Mouse (Mus musculus) MEL (cell line): Measurements from ENCODE around the gene P2rx7. TPM values are rescaled to one million over a fixed set of nuclear protein-coding genes. Genes with fewer than 3 reads are reported as not detected.

ENCODE experiments used
- DNase-seq: peaks from one replicate; pipeline ENCODE4 v3.0.0; 2011; ENCODE audit warnings: low read depth, low spot score
- H3K27ac ChIP-seq: 2 replicates; pipeline ENCODE4 v1.5.1; 2012; ENCODE audit warnings: low read depth, mild to moderate bottlenecking, control low read depth, low read length, moderate library complexity; ENCODE audit not compliant: control insufficient read depth
- H3K27me3 ChIP-seq, 2 experiments: fragments of 150-350 bp in 1 of 2; sonication (generic) in 1 of 2; 2 replicates each; pipeline ENCODE4 v1.6.1; 2012; ENCODE audit warnings: low read length in 2 of 2, mild to moderate bottlenecking in 2 of 2, improper control_type of control experiment in 1 of 2, moderate library complexity in 1 of 2; ENCODE audit not compliant: insufficient read depth in 2 of 2, control insufficient read depth in 1 of 2
- H3K36me3 ChIP-seq, 2 experiments: 2 replicates each; pipeline ENCODE4 v1.6.1; 2012 to 2014; ENCODE audit warnings: low read length in 2 of 2, improper control_type of control experiment in 1 of 2, inconsistent platforms in 1 of 2, mild to moderate bottlenecking in 1 of 2; ENCODE audit not compliant: insufficient read depth in 2 of 2, control insufficient read depth in 1 of 2
- H3K4me1 ChIP-seq, 2 experiments: fragments of 150-350 bp in 1 of 2; sonication (generic) in 1 of 2; 2 replicates each; pipeline ENCODE4 v1.6.1; 2012; ENCODE audit warnings: low read length in 2 of 2, improper control_type of control experiment in 1 of 2, mild to moderate bottlenecking in 1 of 2; ENCODE audit not compliant: insufficient read depth in 2 of 2, control insufficient read depth in 1 of 2
- H3K4me3 ChIP-seq, 2 experiments: fragments of 150-350 bp in 1 of 2; sonication (generic) in 1 of 2; 2 replicates each; pipeline ENCODE4 v1.5.1; 2012; ENCODE audit warnings: low read depth in 2 of 2, low read length in 2 of 2, mild to moderate bottlenecking in 2 of 2, moderate library complexity in 2 of 2, control low read depth in 1 of 2, improper control_type of control experiment in 1 of 2; ENCODE audit not compliant: control insufficient read depth in 1 of 2, insufficient read depth in 1 of 2
- H3K79me2 ChIP-seq: 2 replicates; pipeline ENCODE4 v1.6.1; 2012; ENCODE audit warnings: mild to moderate bottlenecking, low read length, moderate library complexity; ENCODE audit not compliant: control insufficient read depth, poor library complexity, insufficient read depth
- H3K9ac ChIP-seq: 2 replicates; pipeline ENCODE4 v1.6.1; 2012; ENCODE audit warnings: low read depth, mild to moderate bottlenecking, control low read depth, low read length, moderate library complexity; ENCODE audit not compliant: control insufficient read depth, poor library complexity, severe bottlenecking
- H3K9me3 ChIP-seq: fragments of 150-350 bp; sonication (generic); replicated peaks from 2 replicates; pipeline ENCODE4 v1.6.1; 2012; ENCODE audit warnings: mild to moderate bottlenecking, low read length, improper control_type of control experiment, moderate library complexity; ENCODE audit not compliant: insufficient read depth
- BHLHE40 ChIP-seq: IDR thresholded peaks from 2 replicates; pipeline ENCODE4 v1.6.1; 2012; ENCODE audit warnings: low read depth, mild to moderate bottlenecking, inconsistent platforms, low read length, improper control_type of control experiment, borderline replicate concordance
- CHD2 ChIP-seq: IDR thresholded peaks from 2 replicates; pipeline ENCODE4 v1.6.1; 2011; ENCODE audit warnings: low read length, improper control_type of control experiment
- E2F4 ChIP-seq: IDR thresholded peaks from 2 replicates; pipeline ENCODE4 v1.6.1; 2011; ENCODE audit warnings: low read depth, low read length, improper control_type of control experiment, borderline replicate concordance
- GABPA ChIP-seq: IDR thresholded peaks from 2 replicates; pipeline ENCODE4 v1.6.1; 2012; ENCODE audit warnings: low read depth, mild to moderate bottlenecking, inconsistent platforms, low read length, improper control_type of control experiment, moderate library complexity
- GATA1 ChIP-seq: IDR thresholded peaks from 2 replicates; pipeline ENCODE4 v1.6.1; 2011; ENCODE audit warnings: low read depth, low read length, improper control_type of control experiment
- MAZ ChIP-seq: IDR thresholded peaks from 2 replicates; pipeline ENCODE4 v1.6.1; 2012; ENCODE audit warnings: low read depth, mild to moderate bottlenecking, inconsistent platforms, low read length, improper control_type of control experiment
- MEF2A ChIP-seq: IDR thresholded peaks from 2 replicates; pipeline ENCODE4 v1.6.1; 2014; ENCODE audit warnings: low read depth, mild to moderate bottlenecking, inconsistent platforms, low read length, improper control_type of control experiment; ENCODE audit not compliant: poor library complexity, insufficient replicate concordance, severe bottlenecking; ENCODE audit errors: extremely low read depth
- MXI1 ChIP-seq: IDR thresholded peaks from 2 replicates; pipeline ENCODE4 v1.6.1; 2011; ENCODE audit warnings: mild to moderate bottlenecking, low read depth, low read length, improper control_type of control experiment
- NELFE ChIP-seq: IDR thresholded peaks from 2 replicates; pipeline ENCODE4 v1.6.1; 2011; ENCODE audit warnings: low read depth, low read length, improper control_type of control experiment
- POLR2A ChIP-seq, 2 experiments: IDR thresholded peaks; 2 replicates each; pipeline ENCODE4 v1.6.1; 2011 to 2012; ENCODE audit warnings: low read length in 2 of 2, mild to moderate bottlenecking in 2 of 2, control low read depth in 1 of 2, improper control_type of control experiment in 1 of 2, low read depth in 1 of 2, moderate library complexity in 1 of 2; ENCODE audit not compliant: control insufficient read depth in 1 of 2, insufficient read depth in 1 of 2, poor library complexity in 1 of 2
- POLR2AphosphoS5 ChIP-seq: IDR thresholded peaks from 2 replicates; pipeline ENCODE4 v1.6.1; 2012; ENCODE audit warnings: low read depth, borderline replicate concordance, mild to moderate bottlenecking, inconsistent platforms, low read length, moderate library complexity, mixed read lengths
- RAD21 ChIP-seq: IDR thresholded peaks from 2 replicates; pipeline ENCODE4 v1.6.1; 2011; ENCODE audit warnings: mild to moderate bottlenecking, low read depth, low read length, improper control_type of control experiment
- RCOR1 ChIP-seq: IDR thresholded peaks from 2 replicates; pipeline ENCODE4 v1.6.1; 2012; ENCODE audit warnings: low read depth, mild to moderate bottlenecking, inconsistent platforms, low read length, improper control_type of control experiment
- SIN3A ChIP-seq: IDR thresholded peaks from 2 replicates; pipeline ENCODE4 v1.6.1; 2012; ENCODE audit warnings: low read length, improper control_type of control experiment, inconsistent platforms
- TAL1 ChIP-seq: IDR thresholded peaks from 2 replicates; pipeline ENCODE4 v1.6.1; 2012; ENCODE audit warnings: mild to moderate bottlenecking, inconsistent platforms, low read length, moderate library complexity, mixed read lengths
- TCF12 ChIP-seq: IDR thresholded peaks from 2 replicates; pipeline ENCODE4 v1.6.1; 2014; ENCODE audit warnings: low read depth, mild to moderate bottlenecking, inconsistent platforms, low read length, improper control_type of control experiment, moderate library complexity
- USF2 ChIP-seq, 2 experiments: IDR thresholded peaks; 2 replicates each; pipeline ENCODE4 v1.6.1; 2011 to 2012; ENCODE audit warnings: improper control_type of control experiment in 2 of 2, low read length in 2 of 2, borderline replicate concordance in 1 of 2, inconsistent platforms in 1 of 2, low read depth in 1 of 2, mild to moderate bottlenecking in 1 of 2; ENCODE audit not compliant: insufficient read depth in 1 of 2
- ZC3H11A ChIP-seq: IDR thresholded peaks from 2 replicates; pipeline ENCODE4 v1.6.1; 2012; ENCODE audit warnings: low read depth, mild to moderate bottlenecking, inconsistent platforms, low read length, improper control_type of control experiment
- ZKSCAN1 ChIP-seq: IDR thresholded peaks from 2 replicates; pipeline ENCODE4 v1.6.1; 2012; ENCODE audit warnings: low read depth, mild to moderate bottlenecking, inconsistent platforms, low read length, improper control_type of control experiment, moderate library complexity
- ZNF384 ChIP-seq: IDR thresholded peaks from 2 replicates; pipeline ENCODE4 v1.6.1; 2012; ENCODE audit warnings: low read depth, mild to moderate bottlenecking, inconsistent platforms, low read length, improper control_type of control experiment
- polyA plus RNA-seq, 2 experiments: library from polyadenylated mRNA; stranded (reverse) in 1 of 2; unstranded in 1 of 2; fragments of >175 nt in 1 of 2; fragments of >200 nt in 1 of 2; gene quantifications; 2 replicates each; pipeline versions ENCODE4 v1.2.1 to v1.2.4; 2012; ENCODE audit warnings: low replicate concordance in 2 of 2, low read depth in 1 of 2; ENCODE audit not compliant: insufficient read length in 2 of 2, insufficient read depth in 1 of 2, missing spikeins in 1 of 2
- total RNA-seq: library from RNA; depleted of rRNA; stranded (reverse); fragments of 300-350 nt; gene quantifications from 2 replicates; pipeline ENCODE4 v1.2.3, GENCODE M21; 2012

P2rx7 gene
- total and polyA plus RNA-seq, 3 experiments, result 29.3 to 254 (median 40.8) TPM

- Histone ChIP-seq H3K27ac (no peak overlapping the region), H3K27me3 (no peaks in the 10 kb centered on the region), H3K4me3 (no peak overlapping the region), H3K79me2 (no peaks in the 10 kb centered on the region), H3K4me1 (no peaks in the 10 kb centered on the region), H3K9ac (no peak overlapping the region), H3K9me3 (no peaks in the 10 kb centered on the region), H3K36me3 (no peaks in the 10 kb centered on the region; a peak in 1 of 4 replicates)
- TF ChIP-seq RAD21 (no peak), TCF12 (no peak), ZKSCAN1 (no peak), MXI1 (no peak), CHD2 (no peak), ZNF384 (no peak), MEF2A (no peak), RCOR1 (no peak)
- DNase-seq, result no peak
Observed at GRCm38 (mm10) chr5:122726595-122726994, 82.9 kb downstream of the P2rx7 start.

GRCm38 (mm10) chr5:122727096-122727495 is 83.4 kb downstream of the P2rx7 start:
- H3K79me2 ChIP-seq, result no peaks in the 10 kb centered on the region
- DNase-seq, result no peak
- no peaks in the 10 kb centered on the region for H3K9me3 ChIP-seq
- TF ChIP-seq ZC3H11A, result no peak
- TF ChIP-seq USF2 (IDR thresholded peaks at IDR 0.05; ENCODE audit: borderline replicate concordance in 1 of 2, insufficient read depth in 1 of 2, low read depth in 1 of 2, low read length in 2 of 2), result no peak
- no peak for TF ChIP-seq POLR2A (IDR thresholded peaks at IDR 0.05; ENCODE audit: control insufficient read depth in 1 of 2, insufficient read depth in 1 of 2, low read depth in 1 of 2, low read length in 2 of 2, poor library complexity in 1 of 2)
- TF ChIP-seq TAL1, result no peak
- TF ChIP-seq ZKSCAN1, result no peak
- no peak for TF ChIP-seq POLR2AphosphoS5
- TF ChIP-seq MAZ, result no peak
- no peak for TF ChIP-seq GATA1
- no peak for TF ChIP-seq NELFE
- no peak for TF ChIP-seq MXI1
- no peak for TF ChIP-seq GABPA
- no peak for TF ChIP-seq BHLHE40
- TF ChIP-seq E2F4, result no peak
- no peak for TF ChIP-seq SIN3A
- TF ChIP-seq MEF2A, result no peak
- no peaks in the 10 kb centered on the region; a peak in 1 of 4 replicates for H3K36me3 ChIP-seq
- no peaks in the 10 kb centered on the region for H3K4me1 ChIP-seq
- no peak overlapping the region for H3K27ac ChIP-seq
- no peak overlapping the region for H3K4me3 ChIP-seq
- H3K9ac ChIP-seq, result no peak overlapping the region
- H3K27me3 ChIP-seq, result no peaks in the 10 kb centered on the region
